Mouse (Mus musculus): ENCODE measurements at regions not wholly inside any gene's neighbourhood (a gene's known extent, or its start where the extent isn't known, plus 50 kb on each side); places are given as distances from the start of the nearest gene placed in this dataset.

DNA sequence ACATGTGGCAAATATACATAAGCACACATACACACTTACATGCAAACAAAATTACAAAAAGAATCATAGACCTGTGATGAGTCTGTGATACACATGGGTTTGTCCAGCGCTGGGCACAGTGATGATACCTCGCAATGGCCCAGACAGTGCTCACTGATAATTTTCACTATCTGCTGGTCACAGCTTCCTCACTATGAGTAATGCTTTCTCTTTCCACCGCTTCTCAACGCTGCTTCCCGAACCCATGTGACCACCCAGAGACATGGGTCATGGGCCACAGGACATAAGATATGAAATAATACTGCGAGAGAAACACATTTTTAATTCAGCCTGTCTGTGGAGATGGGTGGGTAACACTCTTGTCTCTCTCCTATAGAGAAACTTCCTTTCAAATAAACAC lies 76.5 kb upstream of the Bmp2k start:
- TF ChIP-seq CTCF (IDR thresholded peaks at IDR 0.05; ENCODE audit: low read depth) (no peak), EP300 (optimal IDR thresholded peaks at IDR 0.05) (no peak)
